Mouse (Mus musculus): ENCODE results near the gene Ano10. TPM values are rescaled to one million over a fixed set of nuclear protein-coding genes. Genes with fewer than 3 reads are reported as not detected.
"Not testable (repeated sequence)": the region's sequence is repeated elsewhere in the genome, so short reads cannot be mapped to it uniquely, and the experiment has no call there.

Gene Ano10
- polyA plus RNA-seq, 1 experiment from 2014 or later: 37.6 TPM

DNA sequence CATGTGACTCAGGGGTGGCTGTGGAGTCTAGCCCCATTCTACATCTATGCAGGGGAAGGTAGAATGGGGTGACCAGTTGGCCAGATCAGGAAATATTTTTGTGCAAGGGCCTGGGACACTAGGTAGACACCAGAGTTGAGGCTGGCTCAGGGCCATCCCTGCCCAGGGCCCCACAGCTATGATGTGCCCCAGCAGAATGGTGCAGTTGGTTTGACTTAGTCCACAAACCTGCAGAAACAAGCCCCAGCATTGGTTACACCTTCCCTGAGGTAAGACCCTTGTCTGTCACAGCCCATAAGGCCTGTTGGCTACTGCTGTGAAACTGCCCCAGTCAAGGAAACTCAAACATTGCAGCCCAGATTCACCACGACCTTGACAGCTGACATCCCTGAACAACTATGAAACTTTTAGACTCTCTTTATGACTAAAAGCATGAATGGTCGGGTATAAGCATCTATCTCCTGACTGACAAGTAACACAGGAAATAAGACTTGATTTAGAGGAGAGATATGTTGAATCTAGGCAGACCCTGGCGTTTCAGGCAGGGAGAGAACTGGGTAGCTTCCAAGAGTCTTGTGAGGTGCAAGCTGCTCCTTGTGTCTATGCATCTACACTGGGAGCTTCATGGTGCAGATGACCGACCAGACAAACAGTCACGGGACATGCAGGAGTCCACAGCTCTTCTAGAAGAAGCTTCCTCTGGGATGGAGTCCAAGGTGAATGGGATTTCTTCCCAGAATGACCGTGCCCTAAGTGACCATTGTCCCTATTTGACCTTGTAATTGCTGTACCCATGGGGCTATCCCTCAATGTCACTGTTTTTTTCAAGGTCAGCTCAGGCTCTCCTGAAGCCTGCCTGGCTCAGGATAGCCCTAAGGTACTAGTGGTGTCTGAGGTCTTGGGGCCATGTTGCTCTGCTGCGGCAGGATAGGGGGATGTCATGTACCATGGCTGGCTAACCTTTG, 116.7 kb downstream of the Ano10 start:
- Histone ChIP-seq H3K36me3 (ENCODE audit: control insufficient read depth, insufficient read depth, low read length) (peaks cover 12% of the 10 kb centered on the region; the same call in 1 of the 2 replicates), H3K9ac (ENCODE audit: low read length) (no peak overlapping the region), H3K27ac (replicated peaks in 1 of 2; ENCODE audit: control insufficient read depth in 1 of 2, insufficient read depth in 1 of 2, low read depth in 2 of 2, low read length in 2 of 2) (peak overlapping the region; percentile 46 to 55), H3K4me3 (ENCODE audit: control insufficient read depth in 1 of 2, insufficient read depth in 1 of 2, low read depth in 1 of 2, low read length in 2 of 2) (no peak overlapping the region), H3K9me3 (ENCODE audit: control insufficient read depth, low read length) (no peaks in the 10 kb centered on the region), H3K4me1 (ENCODE audit: control insufficient read depth in 2 of 2, insufficient read depth in 2 of 2, low read length in 2 of 2) (peaks cover 25 to 32% of the 10 kb centered on the region in 2 experiments), H3K4me2 (ENCODE audit: low read length) (no peak overlapping the region), H3K27me3 (ENCODE audit: control insufficient read depth, insufficient read depth, low read length) (no peaks in the 10 kb centered on the region)
- ATAC-seq (ENCODE audit: insufficient number of reproducible peaks, insufficient read depth, low FRiP score, low read depth): no peak
- 72% methylated on average over 7 of the region's 7 CpGs for WGBS

DNA sequence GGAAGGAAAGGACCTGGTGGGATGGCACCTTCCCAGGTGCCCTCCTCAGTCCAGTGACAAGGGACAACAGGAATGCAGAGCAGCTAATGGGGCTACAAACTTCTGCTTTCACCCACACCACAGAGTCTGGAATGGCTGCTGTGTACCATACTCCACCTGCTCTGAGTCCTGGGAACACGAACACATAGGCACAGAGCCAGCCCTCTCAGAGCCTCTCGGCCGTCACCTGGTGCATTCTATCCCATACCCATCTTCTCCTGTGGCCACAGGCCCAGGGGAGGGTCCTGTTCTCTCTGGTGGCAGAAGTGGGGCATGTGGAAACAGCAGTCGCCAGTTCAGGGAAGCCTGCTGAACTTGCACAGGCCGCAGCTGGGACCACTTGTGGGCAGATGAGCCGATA, 119.5 kb downstream of the Ano10 start:
- no peaks in the 10 kb centered on the region for H3K9me3 ChIP-seq (ENCODE audit: control insufficient read depth, low read length)
- H3K4me3 ChIP-seq (ENCODE audit: control insufficient read depth in 1 of 2, insufficient read depth in 1 of 2, low read depth in 1 of 2, low read length in 2 of 2): no peak overlapping the region
- H3K27me3 ChIP-seq (ENCODE audit: control insufficient read depth, insufficient read depth, low read length): no peaks in the 10 kb centered on the region
- H3K36me3 ChIP-seq (ENCODE audit: control insufficient read depth, insufficient read depth, low read length): peaks cover 25% of the 10 kb centered on the region
- no peak overlapping the region for H3K4me2 ChIP-seq (ENCODE audit: low read length)
- WGBS: 87% methylated on average over 6 of the region's 6 CpGs
- ATAC-seq (ENCODE audit: insufficient number of reproducible peaks, insufficient read depth, low FRiP score, low read depth): no peak
- no peak overlapping the region for H3K27ac ChIP-seq (replicated peaks in 1 of 2; ENCODE audit: control insufficient read depth in 1 of 2, insufficient read depth in 1 of 2, low read depth in 2 of 2, low read length in 2 of 2)
- no peak overlapping the region for H3K9ac ChIP-seq (ENCODE audit: low read length)
- peaks cover 25 to 32% of the 10 kb centered on the region in 2 experiments for H3K4me1 ChIP-seq (ENCODE audit: control insufficient read depth in 2 of 2, insufficient read depth in 2 of 2, low read length in 2 of 2)

DNA sequence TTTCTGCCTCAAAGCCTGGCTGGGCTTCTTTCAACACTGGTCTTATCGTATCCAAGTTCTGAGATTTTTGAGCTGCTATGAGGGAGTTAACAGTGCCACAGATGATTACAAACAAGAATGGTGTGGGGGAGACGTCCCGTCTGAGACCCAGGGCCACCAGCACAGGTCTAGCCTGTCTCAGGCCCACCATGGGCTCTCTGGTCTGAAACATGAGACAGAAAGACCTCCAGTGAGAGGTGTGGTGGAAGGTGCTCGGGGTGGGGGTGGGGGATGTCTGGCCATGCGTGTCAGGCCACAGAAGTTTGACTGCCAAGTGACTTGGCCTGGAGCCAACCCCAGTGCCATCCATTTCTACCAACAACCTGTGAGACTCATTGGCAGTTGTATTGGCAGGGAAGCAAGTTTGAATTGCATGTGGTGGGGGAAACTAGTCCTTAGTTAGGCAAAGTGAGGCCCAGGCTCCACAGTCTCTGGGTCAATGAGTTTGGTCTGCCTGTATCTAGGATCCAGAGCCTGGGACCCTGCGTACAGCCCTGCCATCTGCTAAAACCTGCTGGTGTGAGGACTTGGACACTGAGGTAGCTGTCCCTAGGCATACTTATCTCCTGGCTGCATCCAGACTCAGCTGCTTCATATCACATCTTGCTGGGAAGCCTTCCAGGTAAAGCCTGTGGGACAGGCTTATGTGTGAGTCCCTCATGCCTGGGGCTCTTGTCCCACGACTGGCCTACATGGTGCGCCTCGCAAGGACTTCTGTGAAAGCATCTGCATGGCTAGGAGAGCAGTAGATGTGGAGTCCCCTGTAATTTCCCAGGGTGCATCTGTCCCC, 120.6 kb downstream of the Ano10 start:
- Histone ChIP-seq H3K9ac (ENCODE audit: low read length) (no peak overlapping the region), H3K4me3 (ENCODE audit: control insufficient read depth in 1 of 2, insufficient read depth in 1 of 2, low read depth in 1 of 2, low read length in 2 of 2) (no peak overlapping the region), H3K27me3 (ENCODE audit: control insufficient read depth, insufficient read depth, low read length) (no peaks in the 10 kb centered on the region), H3K4me1 (ENCODE audit: control insufficient read depth in 2 of 2, insufficient read depth in 2 of 2, low read length in 2 of 2) (peaks cover 21 to 26% of the 10 kb centered on the region in 2 experiments), H3K9me3 (ENCODE audit: control insufficient read depth, low read length) (no peaks in the 10 kb centered on the region), H3K4me2 (ENCODE audit: low read length) (no peak overlapping the region), H3K27ac (replicated peaks in 1 of 2; ENCODE audit: control insufficient read depth in 1 of 2, insufficient read depth in 1 of 2, low read depth in 2 of 2, low read length in 2 of 2) (no peak overlapping the region), H3K36me3 (ENCODE audit: control insufficient read depth, insufficient read depth, low read length) (peaks cover 27% of the 10 kb centered on the region)
- 66% methylated on average over 9 of the region's 9 CpGs for whole genome bisulfite sequencing
- ATAC-seq (ENCODE audit: insufficient number of reproducible peaks, insufficient read depth, low FRiP score, low read depth): no peak

DNA sequence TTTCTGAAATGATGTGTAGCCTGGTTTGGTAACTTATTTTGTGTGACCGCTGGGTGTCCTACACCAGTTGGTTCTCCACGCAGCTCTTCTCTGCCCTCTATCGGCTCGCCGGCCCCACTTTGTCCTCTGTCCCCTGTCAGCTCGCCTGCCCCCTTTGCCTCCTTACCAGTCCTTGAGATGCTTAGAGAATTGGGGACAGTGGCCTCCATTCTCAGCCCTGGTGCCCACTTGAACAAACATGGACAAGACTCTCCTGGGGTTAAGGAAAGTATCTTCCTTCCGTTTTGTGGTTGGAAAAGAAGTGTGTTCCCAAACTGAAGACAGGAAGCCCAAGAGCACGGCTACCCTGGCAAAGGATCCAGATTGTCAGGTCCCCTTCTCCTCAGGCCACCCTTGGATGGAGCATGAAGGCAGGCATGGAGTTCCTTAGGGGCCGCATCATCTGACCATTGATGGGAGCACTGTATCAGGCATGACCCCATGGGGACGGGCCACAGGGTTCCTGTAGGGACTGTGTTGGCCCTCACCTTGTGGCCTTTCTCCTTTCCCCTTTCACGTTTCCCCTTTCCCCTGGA, 121.5 kb downstream of the Ano10 start:
- Histone ChIP-seq H3K27me3 (ENCODE audit: control insufficient read depth, insufficient read depth, low read length) (no peaks in the 10 kb centered on the region), H3K36me3 (ENCODE audit: control insufficient read depth, insufficient read depth, low read length) (peaks cover 31% of the 10 kb centered on the region), H3K9ac (ENCODE audit: low read length) (no peak overlapping the region), H3K4me3 (ENCODE audit: control insufficient read depth in 1 of 2, insufficient read depth in 1 of 2, low read depth in 1 of 2, low read length in 2 of 2) (no peak overlapping the region), H3K4me1 (ENCODE audit: control insufficient read depth in 2 of 2, insufficient read depth in 2 of 2, low read length in 2 of 2) (peaks cover 12 to 17% of the 10 kb centered on the region in 2 experiments), H3K9me3 (ENCODE audit: control insufficient read depth, low read length) (no peaks in the 10 kb centered on the region), H3K4me2 (ENCODE audit: low read length) (no peak overlapping the region), H3K27ac (replicated peaks in 1 of 2; ENCODE audit: control insufficient read depth in 1 of 2, insufficient read depth in 1 of 2, low read depth in 2 of 2, low read length in 2 of 2) (no peak overlapping the region)
- whole genome bisulfite sequencing: 81% methylated on average over 11 of the region's 11 CpGs
- no peak for ATAC-seq (ENCODE audit: insufficient number of reproducible peaks, insufficient read depth, low FRiP score, low read depth)

DNA sequence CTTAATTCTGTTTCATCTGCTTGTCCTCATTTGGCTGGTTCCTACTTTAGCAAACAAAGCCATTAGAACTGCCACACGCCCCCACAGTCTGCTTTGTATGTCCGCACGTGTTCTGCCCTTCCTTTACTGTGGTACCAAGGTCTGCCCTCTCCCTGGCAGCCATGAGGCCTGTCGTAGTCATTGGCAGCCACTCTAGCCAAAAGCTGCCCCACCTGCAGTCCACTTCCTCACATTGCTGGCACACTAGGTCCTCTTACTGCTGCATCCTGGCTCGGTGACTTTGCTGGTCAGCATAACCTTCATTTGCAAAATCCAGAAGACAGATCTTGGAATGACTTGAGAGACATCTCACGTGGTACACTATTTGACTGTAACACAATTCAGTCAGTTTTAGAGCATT, 124.3 kb downstream of the Ano10 start:
- no peak overlapping the region for H3K4me2 ChIP-seq (ENCODE audit: low read length)
- peaks cover 9 to 13% of the 10 kb centered on the region in 2 experiments; a peak in 3 of 4 replicates for H3K4me1 ChIP-seq (ENCODE audit: control insufficient read depth in 2 of 2, insufficient read depth in 2 of 2, low read length in 2 of 2)
- H3K9me3 ChIP-seq (ENCODE audit: control insufficient read depth, low read length): no peaks in the 10 kb centered on the region
- H3K9ac ChIP-seq (ENCODE audit: low read length): no peak overlapping the region
- H3K27me3 ChIP-seq (ENCODE audit: control insufficient read depth, insufficient read depth, low read length): no peaks in the 10 kb centered on the region
- ATAC-seq (ENCODE audit: insufficient number of reproducible peaks, insufficient read depth, low FRiP score, low read depth): no peak
- WGBS: 92% methylated on average over 6 of the region's 6 CpGs
- H3K36me3 ChIP-seq (ENCODE audit: control insufficient read depth, insufficient read depth, low read length): peaks cover 47% of the 10 kb centered on the region
- no peak overlapping the region for H3K27ac ChIP-seq (replicated peaks in 1 of 2; ENCODE audit: control insufficient read depth in 1 of 2, insufficient read depth in 1 of 2, low read depth in 2 of 2, low read length in 2 of 2)
- no peak overlapping the region for H3K4me3 ChIP-seq (ENCODE audit: control insufficient read depth in 1 of 2, insufficient read depth in 1 of 2, low read depth in 1 of 2, low read length in 2 of 2)

DNA sequence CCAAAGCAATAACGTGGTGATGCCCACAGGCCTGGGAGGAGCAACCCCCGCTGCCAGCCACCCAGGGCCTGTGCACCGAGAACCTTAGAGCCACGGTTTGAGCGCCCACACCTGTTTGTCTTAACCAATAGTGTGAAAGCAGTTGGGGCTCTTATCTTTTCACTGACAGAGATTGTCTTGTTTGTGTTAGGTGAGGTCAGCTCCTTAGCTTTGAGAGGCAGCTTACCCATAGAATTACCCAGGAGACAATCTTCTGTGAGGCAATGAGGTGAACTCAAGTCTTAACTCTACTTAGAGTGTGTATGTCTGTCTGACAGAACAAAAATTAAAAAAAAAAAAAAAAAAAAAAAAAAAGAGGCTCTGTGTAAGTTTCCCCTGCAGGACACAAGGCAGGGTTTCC, 126.5 kb downstream of the Ano10 start:
- H3K4me2 ChIP-seq (ENCODE audit: low read length); ATAC-seq (ENCODE audit: insufficient number of reproducible peaks, insufficient read depth, low FRiP score, low read depth): not testable (repeated sequence)

DNA sequence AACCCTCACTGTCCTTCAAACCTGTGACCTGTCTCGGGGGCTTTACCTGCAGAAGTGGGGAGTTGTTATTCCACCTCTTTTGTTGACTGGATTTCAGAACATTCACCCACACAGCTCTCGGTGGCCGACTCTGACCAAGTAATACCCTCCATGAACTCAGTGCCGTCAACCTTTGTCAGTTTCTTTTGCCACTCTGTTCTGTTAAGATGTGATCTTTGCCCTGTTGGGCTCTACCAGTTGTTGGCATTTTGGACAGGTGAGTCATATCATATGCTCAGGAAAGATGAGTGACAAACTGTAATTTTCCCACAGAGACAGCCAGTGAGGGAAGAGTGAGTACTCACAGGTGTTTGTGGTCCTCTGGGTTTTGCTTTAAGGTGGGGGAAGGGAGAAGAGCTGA, 129.7 kb downstream of the Ano10 start:
- ATAC-seq (ENCODE audit: insufficient number of reproducible peaks, insufficient read depth, low FRiP score, low read depth): no peak
- no peak overlapping the region for H3K27ac ChIP-seq (replicated peaks in 1 of 2; ENCODE audit: control insufficient read depth in 1 of 2, insufficient read depth in 1 of 2, low read depth in 2 of 2, low read length in 2 of 2)
- peaks cover 68% of the 10 kb centered on the region for H3K36me3 ChIP-seq (ENCODE audit: control insufficient read depth, insufficient read depth, low read length)
- no peaks in the 10 kb centered on the region for H3K4me1 ChIP-seq (ENCODE audit: control insufficient read depth in 2 of 2, insufficient read depth in 2 of 2, low read length in 2 of 2)
- no peaks in the 10 kb centered on the region for H3K9me3 ChIP-seq (ENCODE audit: control insufficient read depth, low read length)
- no peaks in the 10 kb centered on the region for H3K27me3 ChIP-seq (ENCODE audit: control insufficient read depth, insufficient read depth, low read length)
- WGBS: 84% methylated on average over 4 of the region's 4 CpGs
- H3K4me2 ChIP-seq (ENCODE audit: low read length): no peak overlapping the region
- no peak overlapping the region for H3K4me3 ChIP-seq (ENCODE audit: control insufficient read depth in 1 of 2, insufficient read depth in 1 of 2, low read depth in 1 of 2, low read length in 2 of 2)
- no peak overlapping the region for H3K9ac ChIP-seq (ENCODE audit: low read length)

More for the DNA sequence above, 126.5 kb downstream of the Ano10 start:
- not testable (repeated sequence) for H3K27ac ChIP-seq (replicated peaks in 1 of 2; ENCODE audit: control insufficient read depth in 1 of 2, insufficient read depth in 1 of 2, low read depth in 2 of 2, low read length in 2 of 2); H3K9me3 ChIP-seq (ENCODE audit: control insufficient read depth, low read length); H3K4me3 ChIP-seq (ENCODE audit: control insufficient read depth in 1 of 2, insufficient read depth in 1 of 2, low read depth in 1 of 2, low read length in 2 of 2); H3K27me3 ChIP-seq (ENCODE audit: control insufficient read depth, insufficient read depth, low read length); H3K9ac ChIP-seq (ENCODE audit: low read length); H3K4me1 ChIP-seq (ENCODE audit: control insufficient read depth in 2 of 2, insufficient read depth in 2 of 2, low read length in 2 of 2)
- 76% methylated on average over 5 of the region's 5 CpGs for WGBS
- peaks cover 67% of the 10 kb centered on the region for H3K36me3 ChIP-seq (ENCODE audit: control insufficient read depth, insufficient read depth, low read length)

Data from heart, embryonic 14.5 days (tissue).